Mouse (Mus musculus) left cerebral cortex, postnatal 36 days (tissue): ENCODE measurements around the gene Thoc3. TPM values are rescaled to one million over a fixed set of nuclear protein-coding genes. Genes with fewer than 3 reads are reported as not detected.

Experiments used
- total RNA-seq, 2 experiments: library from RNA; stranded (reverse); gene quantifications; 2 replicates each; pipeline ENCODE4 v1.2.3; 2021

The Thoc3 gene
- total RNA-seq, 2 experiments from 2014 or later: 33.4 to 37.6 TPM

Other genes with a start within 250 kb of the Thoc3 start
- 100 to 1,000 TPM; 769 to 808 TPM for gene Cplx2, start 97.5 kb downstream of the Thoc3 start, total RNA-seq
- gene Simc1, start 34.9 kb upstream of the Thoc3 start, total RNA-seq: 10 to 100 TPM; 13.0 to 17.8 TPM
- 100 to 1,000 TPM; 135 to 140 TPM for gene 4833439L19Rik, start 96.6 kb upstream of the Thoc3 start, total RNA-seq
- 10 to 100 TPM; 24.1 to 27.8 TPM for gene Arl10, start 106.2 kb upstream of the Thoc3 start, total RNA-seq
- gene Nop16, start 121.2 kb upstream of the Thoc3 start, total RNA-seq: 10 to 100 TPM; 21.7 to 27.3 TPM
- gene Higd2a, start 121.4 kb upstream of the Thoc3 start, total RNA-seq: 100 to 1,000 TPM; 136 to 157 TPM
- gene Cltb, start 142.5 kb upstream of the Thoc3 start, total RNA-seq: 100 to 1,000 TPM; 308 to 344 TPM
- 10 to 100 TPM; 46.1 to 63.6 TPM for gene Faf2, start 152.9 kb upstream of the Thoc3 start, total RNA-seq
- 100 to 1,000 TPM; 160 to 179 TPM for gene Rnf44, start 225.1 kb upstream of the Thoc3 start, total RNA-seq
- under 1 TPM; 0.27 TPM for gene Cdhr2, start 232.6 kb upstream of the Thoc3 start, total RNA-seq